Mouse (Mus musculus) brain, embryonic 14.5 days (tissue): ENCODE results near the gene Uba52. TPM values are rescaled to one million over a fixed set of nuclear protein-coding genes. Genes with fewer than 3 reads are reported as not detected.
"Not testable (repeated sequence)": the region's sequence is repeated elsewhere in the genome, so short reads cannot be mapped to it uniquely, and the experiment has no call there.

ENCODE experiments used
- DNase-seq: peaks from one replicate; pipeline ENCODE4 v3.0.0-alpha.2; 2011; ENCODE audit warnings: low read depth
- CTCF ChIP-seq: fragments of 200-500 bp; IDR thresholded peaks from 2 replicates; pipeline ENCODE4 v1.5.1; 2012; ENCODE audit warnings: inconsistent platforms, mild to moderate bottlenecking, moderate library complexity, borderline replicate concordance; ENCODE audit not compliant: insufficient read depth, insufficient read length; ENCODE audit errors: extremely low read depth
- POLR2A ChIP-seq: fragments of 200-500 bp; IDR thresholded peaks from 2 replicates; pipeline ENCODE4 v1.6.1; 2012; ENCODE audit warnings: mild to moderate bottlenecking, inconsistent platforms, borderline replicate concordance; ENCODE audit not compliant: poor library complexity, insufficient read depth, insufficient read length, severe bottlenecking; ENCODE audit errors: extremely low read depth
- polyA plus RNA-seq: library from polyadenylated mRNA; depleted of rRNA; stranded (reverse); fragments of >200 nt; gene quantifications from 2 replicates; pipeline ENCODE4 v1.2.3, GENCODE M21; 2012

The Uba52 gene
- polyA plus RNA-seq, 1 experiment, result 1,241 TPM

GRCm38 (mm10) chr8:70528182-70528797 is 17.7 kb upstream of the Uba52 start:
- TF ChIP-seq CTCF (no peak), POLR2A (no peak)

GRCm38 (mm10) chr8:70527512-70528181 is 17.0 kb upstream of the Uba52 start, which contains the start of the genes Fkbp8 and Kxd1:
TSS of gene Fkbp8 (plus strand) at chr8:70527724.
TSS of gene Kxd1 (minus strand) at chr8:70527956.
- TF ChIP-seq CTCF, result peak; percentile 21; the same call in 1 of the 2 replicates
- peak; percentile 46; the same call in 1 of the 2 replicates for TF ChIP-seq POLR2A
- peak; percentile 99 for DNase-seq

More at GRCm38 (mm10) chr8:70528182-70528797, 17.7 kb upstream of the Uba52 start:
- DNase-seq, result no peak

- no peak for TF ChIP-seq CTCF
- TF ChIP-seq POLR2A, result no peak
Observed at GRCm38 (mm10) chr8:70527111-70527511, 16.5 kb upstream of the Uba52 start.

GRCm38 (mm10) chr8:70522592-70523403 is 12.2 kb upstream of the Uba52 start:
- DNase-seq, result peak; percentile 99
- TF ChIP-seq CTCF (peak; percentile 53), POLR2A (0 out of 2 replicates have a peak, but pooled peaks have one; percentile 65)

More at GRCm38 (mm10) chr8:70527111-70527511, 16.5 kb upstream of the Uba52 start:
- DNase-seq, result no peak

- no peak for TF ChIP-seq CTCF
- no peak for TF ChIP-seq POLR2A
- DNase-seq, result no peak
Observed at GRCm38 (mm10) chr8:70519606-70520005, 9.0 kb upstream of the Uba52 start.

- TF ChIP-seq CTCF, result no peak
- TF ChIP-seq POLR2A, result no peak
- no peak for DNase-seq
Observed at GRCm38 (mm10) chr8:70519043-70519442, 8.4 kb upstream of the Uba52 start.

- DNase-seq, result no peak
- no peak for TF ChIP-seq CTCF
- TF ChIP-seq POLR2A, result no peak
Observed at GRCm38 (mm10) chr8:70517940-70518643, 7.5 kb upstream of the Uba52 start.

- TF ChIP-seq POLR2A, result no peak
- TF ChIP-seq CTCF, result no peak
- DNase-seq, result no peak
Observed at GRCm38 (mm10) chr8:70513441-70513840, 2.8 kb upstream of the Uba52 start.

- TF ChIP-seq POLR2A (no peak), CTCF (no peak)
Observed at GRCm38 (mm10) chr8:70512253-70512903, 1.8 kb upstream of the Uba52 start.

GRCm38 (mm10) chr8:70511770-70512169 is 1.2 kb upstream of the Uba52 start:
- TF ChIP-seq CTCF (no peak), POLR2A (no peak)
- no peak for DNase-seq

More at GRCm38 (mm10) chr8:70512253-70512903, 1.8 kb upstream of the Uba52 start:
- no peak for DNase-seq

- DNase-seq, result not testable (repeated sequence)
Observed at GRCm38 (mm10) chr8:70511174-70511573, 573 bp upstream of the Uba52 start.
